Mouse (Mus musculus) CD8-positive naive resting alpha-beta T cell, adult 2 months (primary cell): ENCODE measurements around the gene Ifnz.
A peak's percentile ranks its signal among the peaks of the same experiment; 100 is the strongest.
"Not testable (repeated sequence)": the region's sequence is repeated elsewhere in the genome, so short reads cannot be mapped to it uniquely, and the experiment has no call there.

Source experiments
- DNase-seq, 2 experiments: peaks; one replicate each; pipeline ENCODE4 v3.0.0; 2022; ENCODE audit warnings: low read depth in 2 of 2, low spot score in 2 of 2

Gene Ifnz

DNA sequence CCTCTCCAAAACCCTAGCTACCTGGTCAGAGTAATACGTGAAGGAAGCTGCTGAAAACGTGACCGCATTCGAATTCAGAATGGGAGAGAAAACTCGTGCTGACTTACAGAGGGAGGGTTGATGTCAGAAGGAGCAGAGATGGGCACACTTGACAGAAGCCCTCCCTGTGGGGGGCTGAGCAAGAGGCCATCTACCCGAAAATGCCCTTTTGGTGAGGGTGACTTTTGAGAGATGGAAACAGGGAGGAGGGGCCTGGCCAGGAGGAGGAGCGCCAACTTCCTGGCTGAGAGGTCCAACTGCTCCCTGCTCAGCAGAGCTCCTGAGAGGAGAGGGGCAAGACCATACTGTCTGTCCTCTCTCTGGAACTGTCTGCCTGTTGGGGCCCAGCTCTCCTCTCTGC is at the start of gene Ifnz:
Gene Ifnz, plus strand, starts transcription at position 301 of the 400 bp plus-strand sequence.
- DNase-seq = not testable (repeated sequence)

DNA sequence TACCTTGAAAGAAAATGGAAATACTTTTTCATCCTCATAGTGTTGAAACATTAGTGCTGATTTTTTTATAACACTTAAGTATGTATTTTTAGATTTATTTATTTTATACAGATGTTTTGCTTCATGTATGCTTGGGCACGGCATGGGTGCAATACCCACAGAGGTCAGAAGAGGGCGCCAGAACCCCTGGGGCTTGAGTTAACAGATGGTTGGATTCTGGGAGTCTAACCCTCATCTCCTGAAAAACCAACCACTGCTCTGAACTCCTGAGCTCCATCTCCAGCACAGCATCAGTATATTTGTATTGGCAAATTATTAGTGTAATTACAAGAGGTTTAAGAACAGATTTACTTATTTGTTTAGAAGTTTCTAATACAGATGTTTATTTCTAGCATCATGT is 43.5 kb upstream of the Ifnz start:
- peak; percentile 78 to 79 for DNase-seq

DNA sequence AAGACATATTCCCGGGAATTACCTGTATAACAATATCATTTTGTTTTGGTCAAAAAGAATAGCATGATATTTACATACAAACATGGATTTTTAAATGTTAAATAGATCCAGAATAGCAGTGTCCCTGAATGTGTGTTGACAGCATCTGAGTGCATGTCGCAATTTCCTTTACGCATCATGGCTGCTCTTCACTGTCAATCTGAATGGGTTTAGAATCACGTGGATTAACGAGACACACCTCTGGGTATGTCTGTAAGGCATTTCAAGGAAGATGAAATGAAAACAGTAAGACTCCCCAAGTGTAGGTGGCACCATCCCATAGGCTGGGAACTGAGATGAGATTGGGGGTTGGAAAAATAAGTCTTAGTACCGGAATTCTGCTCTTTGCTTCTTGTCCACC is 42.9 kb upstream of the Ifnz start:
- no peak for DNase-seq

DNA sequence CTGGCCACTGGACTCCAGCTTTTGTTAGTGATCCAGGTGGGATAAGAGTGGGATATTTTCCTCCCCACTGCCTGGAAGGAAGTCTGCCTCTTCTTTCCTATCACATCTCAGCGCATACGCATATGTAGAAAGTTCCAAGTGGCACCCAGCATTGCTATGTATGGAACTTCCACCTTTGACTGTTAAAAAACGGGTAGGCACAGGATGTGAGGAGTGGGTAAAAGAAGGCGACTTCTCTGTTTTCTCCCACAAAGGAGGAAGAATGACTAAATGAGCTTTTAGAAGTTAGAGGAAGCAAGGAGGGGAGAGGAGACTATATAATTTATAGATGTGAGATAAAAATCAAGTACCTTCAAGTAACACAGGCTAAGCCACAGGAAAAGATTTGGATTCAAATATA is 40.5 kb upstream of the Ifnz start:
- DNase-seq = no peak

DNA sequence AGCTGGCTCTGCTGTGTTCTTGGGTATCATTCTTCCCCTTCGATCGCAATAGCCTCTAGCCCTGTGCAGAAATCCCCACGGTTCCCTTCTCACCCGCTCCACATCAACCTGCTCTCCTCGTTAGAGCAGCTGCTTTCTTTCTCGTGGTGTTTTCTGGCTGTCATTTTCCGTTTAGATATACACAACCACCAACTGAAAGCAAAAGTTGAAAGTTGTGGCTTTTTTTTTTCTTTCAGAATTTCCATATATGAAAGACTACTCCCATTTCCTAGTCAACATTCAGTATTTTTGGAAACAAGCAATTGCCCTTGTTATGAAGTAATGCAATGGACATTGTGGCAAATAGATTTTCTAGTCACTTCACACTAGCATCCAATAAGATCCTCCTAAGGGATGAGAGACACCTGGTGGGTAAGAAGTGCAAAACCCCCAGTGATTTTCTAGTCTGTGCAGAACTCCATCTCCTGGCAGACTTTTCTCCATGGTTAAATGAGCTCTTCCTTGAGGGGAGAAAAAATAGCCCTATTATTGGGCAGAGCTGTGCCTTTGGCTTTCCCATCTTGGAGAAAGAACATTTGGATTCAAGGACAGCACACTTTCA is 39.1 kb upstream of the Ifnz start:
- DNase-seq = no peak

DNA sequence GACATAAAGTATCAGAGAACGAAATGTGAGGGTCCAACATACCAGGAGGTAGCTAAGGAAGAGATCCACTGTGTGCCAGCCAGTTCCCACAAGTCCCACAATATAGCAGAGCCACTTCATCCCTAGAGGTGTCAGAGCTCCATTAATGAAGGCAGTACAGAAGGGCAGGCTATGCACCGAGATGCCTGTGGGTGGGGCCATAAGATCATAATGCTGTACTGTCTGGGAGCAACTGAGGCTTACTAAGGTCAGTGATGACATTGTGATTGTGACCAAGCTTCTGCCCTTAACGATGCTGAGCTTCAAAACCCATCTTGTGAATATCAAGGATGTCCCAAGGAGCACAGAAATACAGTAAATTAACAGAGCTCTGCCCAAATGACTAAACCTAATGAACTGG is 37.7 kb upstream of the Ifnz start:
- no peak for DNase-seq

DNA sequence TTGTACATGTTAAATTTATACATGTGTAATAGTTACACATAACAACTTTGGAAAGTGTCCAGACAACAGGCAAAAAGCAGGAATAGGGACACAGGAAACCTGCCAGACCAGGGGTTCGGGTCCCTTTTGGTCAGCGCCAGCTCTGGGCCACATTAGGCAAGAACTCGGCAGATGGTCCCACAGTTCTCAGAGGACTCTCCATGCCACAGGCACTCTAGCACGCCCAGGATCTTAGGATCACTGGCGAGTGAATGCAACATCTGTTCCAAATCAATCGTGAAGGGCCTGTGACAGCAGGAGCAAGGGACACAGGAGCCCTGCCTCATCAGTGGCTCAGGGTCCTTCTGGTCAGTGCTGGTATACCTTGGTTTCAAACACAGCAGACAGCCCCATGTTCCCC is 32.0 kb upstream of the Ifnz start:
- DNase-seq = no peak

DNA sequence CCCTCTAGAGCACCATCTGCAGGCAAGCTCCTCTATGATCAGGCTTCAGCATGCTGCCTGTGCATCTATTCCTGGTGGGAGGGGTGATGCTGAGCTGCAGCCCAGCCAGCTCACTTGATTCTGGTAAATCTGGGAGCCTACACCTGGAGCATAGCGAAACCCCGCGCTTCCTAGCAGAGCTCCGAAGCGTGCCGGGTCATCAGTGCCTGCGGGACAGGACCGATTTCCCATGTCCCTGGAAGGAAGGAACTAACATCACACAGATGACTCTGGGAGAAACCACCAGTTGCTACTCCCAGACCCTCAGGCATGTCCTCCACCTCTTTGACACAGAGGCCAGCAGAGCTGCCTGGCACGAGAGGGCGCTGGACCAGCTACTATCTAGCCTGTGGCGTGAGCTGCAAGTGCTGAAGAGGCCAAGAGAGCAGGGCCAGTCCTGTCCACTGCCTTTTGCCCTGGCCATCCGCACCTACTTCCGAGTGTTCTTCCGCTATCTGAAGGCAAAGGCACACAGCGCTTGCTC is 27.1 kb upstream of the Ifnz start, which contains the start of gene Gm13271:
Gene Gm13271, plus strand, starts transcription at position 51 of the 523 bp plus-strand sequence.
- peak; percentile 73 to 80 for DNase-seq

DNA sequence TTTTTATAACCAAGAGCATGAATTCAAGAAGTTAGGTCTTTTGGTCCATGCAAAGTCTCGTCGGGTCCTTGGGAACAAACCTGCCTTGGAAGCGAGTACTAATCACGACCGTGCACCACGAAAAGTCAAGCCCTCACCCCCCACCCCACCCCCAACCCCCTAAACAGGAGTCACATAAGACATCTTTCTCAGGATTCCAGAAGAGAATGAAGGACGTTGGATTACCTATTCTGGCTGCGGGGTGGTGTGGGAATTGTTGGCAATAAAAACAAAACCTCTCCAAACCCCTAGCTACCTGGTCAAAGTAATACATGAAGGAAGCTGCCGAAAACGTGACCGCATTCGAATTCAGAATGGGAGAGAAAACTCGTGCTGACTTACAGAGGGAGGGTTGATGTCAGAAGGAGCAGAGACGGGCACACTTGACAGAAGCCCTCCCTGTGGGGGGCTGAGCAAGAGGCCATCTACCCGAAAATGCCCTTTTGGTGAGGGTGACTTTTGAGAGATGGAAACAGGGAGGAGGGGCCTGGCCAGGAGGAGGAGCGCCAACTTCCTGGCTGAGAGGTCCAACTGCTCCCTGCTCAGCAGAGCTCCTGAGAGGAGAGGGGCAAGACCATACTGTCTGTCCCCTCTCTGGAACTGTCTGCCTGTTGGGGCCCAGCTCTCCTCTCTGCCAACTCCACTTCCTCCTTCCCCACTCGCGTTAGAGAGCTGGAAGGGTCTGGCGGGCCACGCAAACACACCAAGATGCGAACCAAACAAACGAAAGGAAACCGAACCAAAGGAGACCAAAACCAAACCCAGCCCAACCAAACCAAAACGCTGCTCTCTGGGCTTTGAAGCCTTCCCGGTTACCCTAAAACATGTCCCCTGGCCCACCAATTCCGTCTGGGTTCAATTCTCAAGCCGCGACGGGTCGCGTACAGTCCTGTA is 25.1 kb upstream of the Ifnz start:
- peak in 1 of 2 experiments; percentile 38 for DNase-seq

DNA sequence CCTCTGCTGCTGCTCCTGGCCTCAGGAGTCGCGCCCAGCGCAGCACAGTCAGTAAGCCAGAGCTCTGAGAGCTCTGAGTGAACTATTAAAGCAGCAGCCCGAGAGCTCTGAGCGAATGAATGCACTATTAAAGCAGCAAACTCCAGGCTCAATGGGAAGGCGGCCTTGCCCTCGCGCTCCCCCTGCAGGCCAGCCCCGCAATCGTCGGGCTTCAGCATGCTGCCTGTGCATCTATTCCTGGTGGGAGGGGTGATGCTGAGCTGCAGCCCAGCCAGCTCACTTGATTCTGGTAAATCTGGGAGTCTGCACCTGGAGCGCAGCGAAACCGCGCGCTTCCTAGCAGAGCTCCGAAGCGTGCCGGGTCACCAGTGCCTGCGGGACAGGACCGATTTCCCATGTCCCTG is 24.3 kb upstream of the Ifnz start:
- DNase-seq = peak; percentile 91 to 94

DNA sequence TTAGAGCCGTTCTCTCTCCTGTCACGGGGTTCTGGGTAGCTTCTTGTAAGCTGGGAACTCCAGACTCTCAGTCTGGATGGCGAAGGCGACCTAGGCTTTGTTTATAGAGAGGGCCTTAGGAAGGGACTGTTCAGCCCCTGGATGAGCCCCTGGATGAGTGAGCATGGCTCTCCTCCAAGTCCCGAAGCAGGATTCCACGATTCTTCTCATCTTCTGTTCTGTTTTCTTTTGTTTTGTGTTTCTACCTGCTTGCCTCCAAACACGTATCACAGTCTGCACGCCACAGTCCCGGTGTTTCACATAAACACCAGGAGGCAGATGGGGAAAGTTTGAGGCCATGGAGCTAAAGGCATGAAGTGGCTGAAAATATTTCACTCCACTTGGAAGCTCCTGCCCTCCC is 23.2 kb upstream of the Ifnz start:
- DNase-seq = not testable (repeated sequence)

DNA sequence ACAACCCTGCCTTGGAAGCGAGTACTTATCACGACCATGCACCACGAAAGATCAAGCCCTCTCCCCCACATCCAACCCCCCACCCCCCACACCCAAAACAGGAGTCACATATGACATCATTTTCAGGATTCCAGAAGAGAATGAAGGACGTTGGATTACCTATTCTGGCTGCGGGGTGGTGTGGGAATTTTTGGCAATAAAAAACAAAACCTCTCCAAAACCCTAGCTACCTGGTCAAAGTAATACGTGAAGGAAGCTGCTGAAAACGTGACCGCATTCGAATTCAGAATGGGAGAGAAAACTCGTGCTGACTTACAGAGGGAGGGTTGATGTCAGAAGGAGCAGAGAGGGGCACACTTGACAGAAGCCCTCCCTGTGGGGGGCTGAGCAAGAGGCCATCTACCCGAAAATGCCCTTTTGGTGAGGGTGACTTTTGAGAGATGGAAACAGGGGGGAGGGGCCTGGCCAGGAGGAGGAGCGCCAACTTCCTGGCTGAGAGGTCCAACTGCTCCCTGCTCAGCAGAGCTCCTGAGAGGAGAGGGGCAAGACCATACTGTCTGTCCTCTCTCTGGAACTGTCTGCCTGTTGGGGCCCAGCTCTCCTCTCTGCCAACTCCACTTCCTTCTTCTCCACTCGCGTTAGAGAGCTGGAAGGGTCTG is 22.2 kb upstream of the Ifnz start, which contains the start of gene Gm13283:
Gene Gm13283, plus strand, starts transcription at position 510 of the 659 bp plus-strand sequence.
- DNase-seq = peak; percentile 40 to 43

DNA sequence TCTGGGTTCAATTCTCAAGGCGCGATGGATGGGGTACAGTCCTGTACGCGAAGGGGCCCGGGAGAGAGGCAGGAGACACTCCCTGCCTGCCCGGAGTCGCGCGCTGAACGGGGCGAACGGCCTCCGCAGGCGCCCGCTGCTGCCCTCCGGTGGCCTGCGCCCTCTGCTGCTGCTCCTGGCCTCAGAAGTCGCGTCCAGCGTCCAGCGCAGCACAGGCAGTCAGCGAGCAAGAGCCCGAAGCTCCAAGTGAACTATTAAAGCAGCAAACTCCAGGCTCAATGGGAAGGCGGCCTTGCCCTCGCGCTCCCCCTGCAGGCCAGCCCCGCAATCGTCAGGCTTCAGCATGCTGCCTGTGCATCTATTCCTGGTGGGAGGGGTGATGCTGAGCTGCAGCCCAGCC is 21.5 kb upstream of the Ifnz start:
- peak; percentile 35 to 39 for DNase-seq

DNA sequence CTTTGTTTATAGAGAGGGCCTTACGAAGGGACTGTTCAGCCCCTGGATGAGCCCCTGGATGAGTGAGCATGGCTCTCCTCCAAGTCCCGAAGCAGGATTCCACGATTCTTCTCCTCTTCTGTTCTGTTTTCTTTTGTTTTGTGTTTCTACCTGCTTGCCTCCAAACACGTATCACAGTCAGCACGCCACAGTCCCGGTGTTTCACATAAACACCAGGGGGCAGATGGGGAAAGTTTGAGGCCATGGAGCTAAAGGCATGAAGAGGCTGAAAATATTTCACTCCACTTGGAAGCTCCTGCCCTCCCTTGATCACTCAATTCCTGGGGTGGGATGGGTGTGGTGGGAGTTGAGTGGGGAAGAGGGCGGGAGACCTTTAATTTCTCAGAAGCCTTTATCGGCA is 20.2 kb upstream of the Ifnz start:
- peak; percentile 82 to 85 for DNase-seq

DNA sequence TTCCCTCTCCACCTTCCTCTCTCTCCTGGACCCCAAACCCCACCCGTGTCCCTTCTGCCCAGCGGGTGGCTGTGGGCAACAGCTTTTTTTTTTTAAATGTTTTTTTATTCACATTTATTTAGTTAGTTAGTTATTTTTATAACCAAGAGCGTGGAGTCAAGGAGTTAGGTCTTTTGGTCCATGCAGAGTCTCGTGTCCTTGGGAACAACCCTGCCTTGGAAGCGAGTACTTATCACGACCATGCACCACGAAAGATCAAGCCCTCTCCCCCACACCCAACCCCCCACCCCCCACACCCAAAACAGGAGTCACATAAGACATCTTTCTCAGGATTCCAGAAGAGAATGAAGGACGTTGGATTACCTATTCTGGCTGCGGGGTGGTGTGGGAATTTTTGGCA is 19.6 kb upstream of the Ifnz start:
- DNase-seq = not testable (repeated sequence)

DNA sequence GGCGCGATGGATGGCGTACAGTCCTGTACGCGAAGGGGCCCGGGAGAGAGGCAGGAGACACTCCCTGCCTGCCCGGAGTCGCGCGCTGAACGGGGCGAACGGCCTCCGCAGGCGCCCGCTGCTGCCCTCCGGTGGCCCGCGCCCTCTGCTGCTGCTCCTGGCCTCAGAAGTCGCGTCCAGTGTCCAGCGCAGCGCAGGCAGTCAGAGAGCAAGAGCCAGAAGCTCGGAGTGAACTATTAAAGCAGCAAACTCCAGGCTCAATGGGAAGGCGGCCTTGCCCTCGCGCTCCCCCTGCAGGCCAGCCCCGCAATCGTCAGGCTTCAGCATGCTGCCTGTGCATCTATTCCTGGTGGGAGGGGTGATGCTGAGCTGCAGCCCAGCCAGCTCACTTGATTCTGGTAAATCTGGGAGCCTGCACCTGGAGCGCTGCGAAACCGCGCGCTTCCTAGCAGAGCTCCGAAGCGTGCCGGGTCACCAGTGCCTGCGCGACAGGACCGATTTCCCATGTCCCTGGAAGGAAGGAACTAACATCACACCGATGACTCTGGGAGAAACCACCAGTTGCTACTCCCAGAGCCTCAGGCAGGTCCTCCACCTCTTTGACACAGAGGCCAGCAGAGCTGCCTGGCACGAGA is 18.4 kb upstream of the Ifnz start:
- DNase-seq = not testable (repeated sequence)

DNA sequence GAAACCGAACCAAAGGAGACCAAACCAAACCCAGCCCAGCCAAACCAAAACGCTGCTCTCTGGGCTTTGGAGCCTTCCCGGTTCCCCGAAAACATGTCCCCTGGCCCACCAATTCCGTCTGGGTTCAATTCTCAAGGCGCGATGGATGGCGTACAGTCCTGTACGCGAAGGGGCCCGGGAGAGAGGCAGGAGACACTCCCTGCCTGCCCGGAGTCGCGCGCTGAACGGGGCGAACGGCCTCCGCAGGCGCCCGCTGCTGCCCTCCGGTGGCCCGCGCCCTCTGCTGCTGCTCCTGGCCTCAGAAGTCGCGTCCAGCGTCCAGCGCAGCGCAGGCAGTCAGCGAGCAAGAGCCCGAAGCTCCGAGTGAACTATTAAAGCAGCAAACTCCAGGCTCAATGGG is 8.4 kb upstream of the Ifnz start, which contains the start of gene Gm13290:
Gene Gm13290, plus strand, starts transcription at position 301 of the 400 bp plus-strand sequence.
- DNase-seq = not testable (repeated sequence)

DNA sequence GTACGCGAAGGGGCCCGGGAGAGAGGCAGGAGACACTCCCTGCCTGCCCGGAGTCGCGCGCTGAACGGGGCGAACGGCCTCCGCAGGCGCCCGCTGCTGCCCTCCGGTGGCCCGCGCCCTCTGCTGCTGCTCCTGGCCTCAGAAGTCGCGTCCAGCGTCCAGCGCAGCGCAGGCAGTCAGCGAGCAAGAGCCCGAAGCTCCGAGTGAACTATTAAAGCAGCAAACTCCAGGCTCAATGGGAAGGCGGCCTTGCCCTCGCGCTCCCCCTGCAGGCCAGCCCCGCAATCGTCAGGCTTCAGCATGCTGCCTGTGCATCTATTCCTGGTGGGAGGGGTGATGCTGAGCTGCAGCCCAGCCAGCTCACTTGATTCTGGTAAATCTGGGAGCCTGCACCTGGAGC is 5.3 kb upstream of the Ifnz start, which contains the start of gene Gm13289:
Gene Gm13289, plus strand, starts transcription at position 301 of the 400 bp plus-strand sequence.
- not testable (repeated sequence) for DNase-seq

DNA sequence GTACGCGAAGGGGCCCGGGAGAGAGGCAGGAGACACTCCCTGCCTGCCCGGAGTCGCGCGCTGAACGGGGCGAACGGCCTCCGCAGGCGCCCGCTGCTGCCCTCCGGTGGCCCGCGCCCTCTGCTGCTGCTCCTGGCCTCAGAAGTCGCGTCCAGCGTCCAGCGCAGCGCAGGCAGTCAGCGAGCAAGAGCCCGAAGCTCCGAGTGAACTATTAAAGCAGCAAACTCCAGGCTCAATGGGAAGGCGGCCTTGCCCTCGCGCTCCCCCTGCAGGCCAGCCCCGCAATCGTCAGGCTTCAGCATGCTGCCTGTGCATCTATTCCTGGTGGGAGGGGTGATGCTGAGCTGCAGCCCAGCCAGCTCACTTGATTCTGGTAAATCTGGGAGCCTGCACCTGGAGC is 2.4 kb upstream of the Ifnz start, which contains the start of gene Gm13272:
Gene Gm13272, plus strand, starts transcription at position 301 of the 400 bp plus-strand sequence.
- DNase-seq = not testable (repeated sequence)

DNA sequence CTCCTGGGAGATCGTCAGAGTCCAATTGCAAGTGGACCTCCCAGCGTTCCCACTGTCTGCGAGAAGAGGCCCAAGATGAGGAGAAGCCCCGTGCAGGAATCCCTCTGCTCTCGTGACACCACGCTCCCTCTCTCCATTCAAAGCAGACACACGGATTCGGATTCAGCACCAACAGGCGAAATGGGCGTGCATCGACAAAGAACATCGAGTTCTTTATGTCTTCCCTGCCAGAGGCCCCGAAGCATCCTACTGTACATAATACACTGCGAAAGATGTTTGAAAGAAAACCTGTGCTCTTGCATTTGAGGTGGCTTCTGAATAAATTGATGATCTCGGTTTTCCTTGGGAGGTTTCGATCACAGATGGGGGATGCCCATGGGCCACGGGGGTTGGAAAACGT is 1.6 kb upstream of the Ifnz start:
- DNase-seq = not testable (repeated sequence)

DNA sequence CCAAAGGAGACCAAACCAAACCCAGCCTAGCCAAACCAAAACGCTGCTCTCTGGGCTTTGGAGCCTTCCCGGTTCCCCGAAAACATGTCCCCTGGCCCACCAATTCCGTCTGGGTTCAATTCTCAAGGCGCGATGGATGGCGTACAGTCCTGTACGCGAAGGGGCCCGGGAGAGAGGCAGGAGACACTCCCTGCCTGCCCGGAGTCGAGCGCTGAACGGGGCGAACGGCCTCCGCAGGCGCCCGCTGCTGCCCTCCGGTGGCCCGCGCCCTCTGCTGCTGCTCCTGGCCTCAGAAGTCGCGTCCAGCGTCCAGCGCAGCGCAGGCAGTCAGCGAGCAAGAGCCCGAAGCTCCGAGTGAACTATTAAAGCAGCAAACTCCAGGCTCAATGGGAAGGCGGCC is 404 bp downstream of the Ifnz start:
- DNase-seq = not testable (repeated sequence)
